Mouse (Mus musculus) kidney, postnatal 10 days (tissue): ENCODE measurements around the gene Pax4.

ENCODE experiments used
- DNase-seq: peaks from one replicate; pipeline ENCODE4 v3.0.0; 2021; ENCODE audit warnings: mixed read lengths

Pax4 gene

GRCm38 (mm10) chr6:28396051-28396852 is 52.9 kb downstream of the Pax4 start:
- DNase-seq = no peak
